Comparison of ENCODE assay signal across 24 mouse cellular contexts in genomic region chr16:92036701-92037100, GRCm38 (mm10). TPM values are rescaled to one million over a fixed set of nuclear protein-coding genes. Genes with fewer than 3 reads are reported as not detected.
"Had no signal": no experiment of that assay in that cellular context is flagged by ENCODE, and none has a peak within 500 bp of the region (broad histone marks: within the 10 kb centered on the region; RNA-seq: fewer than 3 reads in every experiment).

No protein-coding gene starts in this region.

- H3K27ac ChIP-seq: intestine, embryonic 15.5 days; left cerebral cortex, adult 2 months; liver, embryonic 13.5 days had no signal

- H3K36me3 ChIP-seq: intestine, embryonic 15.5 days; liver, embryonic 13.5 days had no signal

- H3K9ac ChIP-seq: intestine, embryonic 15.5 days; liver, embryonic 13.5 days; lung, embryonic 14.5 days had no signal

- H3K4me2 ChIP-seq: intestine, embryonic 15.5 days; liver, embryonic 13.5 days; lung, embryonic 14.5 days; midbrain, embryonic 11.5 days had no signal

- H3K4me3 ChIP-seq: intestine, embryonic 15.5 days; left cerebral cortex, adult 2 months; liver, embryonic 13.5 days had no signal

- DNase-seq: kidney, adult 8-10 months; kidney, postnatal 14 days; layer of hippocampus, postnatal 36 days; liver, embryonic 13.5 days; lung, embryonic 14.5 days; lung, postnatal 10 days; lung, postnatal 4 days; midbrain, embryonic 14.5 days; thymus, adult 18-20 months; thymus, postnatal 36 days had no signal

- H3K4me1 ChIP-seq: intestine, embryonic 15.5 days; liver, embryonic 13.5 days had no signal

- H3K27me3 ChIP-seq: intestine, embryonic 15.5 days; liver, embryonic 13.5 days had no signal

- ATAC-seq: intestine, embryonic 15.5 days had no signal

- H3K9me3 ChIP-seq: intestine, embryonic 15.5 days; liver, embryonic 13.5 days had no signal

RNA-seq across cellular contexts. Expression of gene Gm49711, which starts 21.4 kb away (rescaled TPM):
- total RNA-seq: layer of hippocampus, postnatal 36 days; left cerebral cortex, postnatal 10 days; left cerebral cortex, postnatal 36 days; megakaryocyte progenitor cell, adult 5-6 weeks; megakaryocyte-erythroid progenitor cell, adult 5-6 weeks; midbrain, postnatal 0 days had no signal
- polyA plus RNA-seq: intestine, embryonic 15.5 days; limb, embryonic 11.5 days; liver, embryonic 13.5 days; liver, embryonic 16.5 days; lung, embryonic 14.5 days; midbrain, embryonic 11.5 days; neural tube, embryonic 11.5 days; small intestine, adult 2 months; stomach, embryonic 16.5 days; testis, adult 2 months had no signal
